Mouse (Mus musculus): ENCODE measurements at regions not wholly inside any gene's neighbourhood (a gene's known extent, or its start where the extent isn't known, plus 50 kb on each side); places are given as distances from the start of the nearest gene placed in this dataset.
"Not testable (repeated sequence)": the region's sequence is repeated elsewhere in the genome, so short reads cannot be mapped to it uniquely, and the experiment has no call there.

DNA sequence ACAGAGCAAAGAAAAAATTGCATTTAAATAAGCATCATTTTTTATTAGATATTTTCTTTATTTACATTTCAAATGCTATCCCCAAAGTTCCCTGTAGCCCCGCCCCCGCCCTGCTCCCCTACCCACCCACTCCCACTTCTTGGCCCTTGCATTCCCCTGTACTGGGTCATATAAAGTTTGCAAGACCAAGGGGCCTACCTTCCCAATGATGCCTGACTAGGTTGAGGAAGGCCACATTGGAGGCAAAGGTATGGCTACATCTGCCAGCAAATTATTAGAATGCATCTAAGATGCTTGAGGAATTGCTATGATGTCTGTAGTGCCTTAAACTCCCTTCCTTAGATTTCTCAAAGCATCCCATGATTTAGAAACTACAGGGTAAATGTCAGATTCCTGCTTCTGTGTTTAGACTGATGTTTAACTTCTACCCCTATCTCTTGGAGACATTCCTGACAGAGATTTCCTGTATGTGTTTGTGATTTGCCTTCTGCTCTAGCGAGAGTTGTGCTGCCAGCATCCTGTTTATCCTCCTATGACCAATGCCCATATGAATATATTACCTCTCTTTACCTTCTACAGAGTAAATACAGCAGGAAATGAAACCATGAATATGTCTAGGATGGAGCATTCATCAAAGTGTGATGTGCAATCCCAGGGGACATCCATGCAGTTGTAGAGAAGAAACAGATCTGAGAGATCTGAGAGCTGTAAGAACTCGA, 956.2 kb downstream of the Diaph3 start:
- no peak for DNase-seq

DNA sequence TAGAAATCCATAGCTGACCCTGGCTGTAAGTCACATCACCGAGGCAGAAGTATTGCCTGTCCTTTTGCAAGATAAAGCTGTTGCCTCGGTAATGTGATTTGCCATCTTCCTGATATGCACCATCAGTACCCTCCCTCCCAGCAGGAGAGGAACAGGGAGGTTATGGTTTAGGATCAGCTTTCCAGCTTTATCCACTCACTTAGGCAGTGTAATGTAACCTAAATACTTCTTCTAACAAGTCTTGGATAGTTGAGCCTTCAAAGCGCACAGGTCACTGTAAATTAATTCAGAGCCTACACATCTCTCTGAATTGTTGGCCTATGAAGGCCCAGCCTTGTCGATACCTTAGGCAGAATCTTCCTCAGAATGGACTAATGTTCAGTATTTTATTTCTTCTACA, 962.5 kb downstream of the Diaph3 start:
- DNase-seq = no peak

DNA sequence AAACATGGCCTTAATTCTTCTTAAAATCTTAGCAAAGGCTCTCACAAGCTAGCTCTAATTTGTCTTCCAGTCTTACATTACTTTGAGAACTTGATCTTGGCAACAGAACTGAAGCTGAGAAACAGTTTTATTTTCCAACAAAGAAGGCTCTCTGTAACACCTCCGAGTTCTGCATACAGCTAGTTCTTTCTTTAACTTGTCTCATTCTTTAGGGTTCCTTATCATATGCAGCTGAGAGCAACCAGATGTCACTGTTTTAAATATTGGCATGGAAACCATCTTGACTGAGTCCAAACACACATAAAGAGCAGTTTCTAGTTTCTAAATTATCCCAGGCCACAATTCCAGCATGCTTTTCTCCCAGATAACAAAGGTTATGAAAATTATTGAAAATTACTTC, 969.9 kb downstream of the Diaph3 start:
- DNase-seq = no peak

DNA sequence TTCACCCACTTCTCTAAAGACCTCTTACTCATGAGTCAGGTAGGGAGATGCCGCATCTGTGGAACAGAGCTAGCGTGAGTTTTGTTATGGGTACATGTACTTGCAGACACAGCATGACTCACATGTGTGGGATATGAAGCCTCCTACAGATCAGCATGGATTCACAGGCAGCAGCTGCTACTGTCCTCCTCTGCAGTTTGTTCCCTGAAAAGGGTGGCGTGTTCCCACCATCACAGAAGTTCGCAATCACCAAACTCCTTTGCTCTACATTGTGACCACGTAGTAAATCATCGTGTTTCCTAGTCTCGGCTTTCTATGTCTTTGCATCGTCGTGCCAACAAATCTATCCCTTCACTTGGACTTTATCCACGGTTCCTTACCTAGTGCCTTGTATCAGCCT, 981.9 kb downstream of the Diaph3 start:
- DNase-seq = no peak

DNA sequence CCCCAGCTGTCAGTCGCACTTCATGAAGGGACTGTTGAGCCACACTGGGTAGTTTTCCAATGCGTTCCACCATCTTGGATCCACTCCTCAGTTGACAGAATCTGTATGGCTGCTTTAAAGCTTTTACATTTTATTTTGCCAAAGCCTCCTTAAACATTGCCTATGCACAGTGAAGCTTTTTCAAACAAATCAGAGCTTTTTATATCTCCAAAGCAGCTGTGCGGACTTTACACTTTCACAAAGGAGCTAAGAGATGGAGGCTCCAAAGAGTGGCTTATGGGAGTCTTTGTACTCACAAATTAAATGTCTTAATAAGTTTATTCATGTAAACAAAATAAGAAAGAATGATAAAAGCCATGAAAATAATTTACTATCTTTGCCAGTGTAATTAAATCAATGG, 986.3 kb downstream of the Diaph3 start:
- no peak for DNase-seq

DNA sequence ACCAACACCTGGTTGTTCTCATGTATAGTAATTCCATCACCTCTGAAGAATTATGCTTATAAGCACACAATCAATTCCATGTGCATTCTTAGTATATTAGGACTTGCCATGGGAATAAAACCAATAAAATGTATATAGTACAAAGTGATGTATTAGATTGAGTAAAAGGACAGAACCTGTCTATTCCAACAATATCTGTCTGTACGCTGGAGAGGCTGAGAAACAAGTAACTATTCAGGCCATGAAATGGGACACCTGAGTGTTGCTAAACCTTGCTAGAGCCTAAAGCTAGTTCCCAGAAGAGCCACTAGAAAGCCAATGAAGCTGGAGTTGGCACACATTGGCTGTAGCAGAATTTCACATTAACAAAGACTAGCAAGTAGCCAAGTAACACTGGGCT, 989.8 kb downstream of the Diaph3 start:
- DNase-seq = no peak

DNA sequence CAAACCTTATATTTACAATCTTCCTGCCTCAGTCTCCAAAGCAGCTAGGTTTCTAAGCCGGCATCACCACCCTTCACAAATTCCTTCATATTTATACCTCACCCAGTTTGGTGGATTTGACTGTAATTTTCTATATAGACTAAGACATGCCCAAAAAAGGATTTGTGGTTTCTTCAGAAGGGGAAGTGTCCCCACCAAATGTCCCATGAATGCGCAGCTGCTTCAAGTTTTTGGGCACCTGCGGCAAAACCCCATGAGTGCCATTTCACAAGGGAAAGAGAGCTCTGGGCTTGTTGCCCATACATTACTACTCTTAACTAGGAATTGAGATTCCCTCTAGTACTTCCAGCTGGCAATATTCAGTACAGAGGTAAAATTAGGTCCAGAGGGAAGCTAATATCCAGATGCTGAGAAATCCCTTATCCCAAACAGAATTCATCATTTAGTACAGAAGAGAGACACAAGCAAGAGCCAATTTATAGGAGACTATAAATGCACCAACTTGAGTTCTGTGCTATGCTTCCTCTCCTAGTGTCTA, 990.6 kb downstream of the Diaph3 start:
- DNase-seq = no peak

DNA sequence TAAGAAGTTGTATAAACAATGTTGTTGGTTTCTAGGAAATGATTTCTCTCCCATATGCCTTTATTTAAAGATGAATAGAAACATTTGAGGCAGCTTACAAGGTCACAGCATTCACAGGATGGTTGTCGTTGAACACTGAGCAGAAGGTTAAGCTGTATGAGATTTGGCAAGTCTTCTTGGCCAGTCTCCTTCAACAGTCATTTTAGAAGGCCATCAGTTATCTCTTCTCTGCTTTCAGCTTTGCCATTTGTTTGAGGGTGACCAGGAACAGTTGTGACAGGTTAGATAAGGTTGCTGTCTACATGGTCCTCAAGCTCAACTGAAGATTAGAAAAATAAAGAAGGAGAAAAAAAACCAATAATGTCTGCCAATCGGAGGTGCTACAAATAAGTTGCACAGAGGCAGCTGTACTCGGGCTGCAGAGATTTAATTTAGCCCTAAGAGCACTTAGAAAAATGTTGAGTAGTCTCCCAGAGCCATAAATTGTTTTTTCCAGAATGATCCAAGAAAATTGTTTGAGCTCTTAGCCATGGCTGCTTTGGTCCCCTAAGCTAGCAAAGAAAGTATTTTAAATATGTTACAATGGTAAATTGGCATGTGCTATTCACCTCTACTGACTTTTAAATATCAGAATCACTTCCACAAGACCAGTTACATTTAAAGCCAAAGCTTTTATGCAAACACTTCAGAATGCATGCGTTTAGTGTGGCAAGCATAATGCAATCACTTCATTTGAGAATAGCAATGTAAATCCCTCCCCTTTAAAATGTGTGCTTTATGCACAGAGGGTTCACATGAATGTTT, 1025.6 kb downstream of the Diaph3 start:
- DNase-seq = no peak

DNA sequence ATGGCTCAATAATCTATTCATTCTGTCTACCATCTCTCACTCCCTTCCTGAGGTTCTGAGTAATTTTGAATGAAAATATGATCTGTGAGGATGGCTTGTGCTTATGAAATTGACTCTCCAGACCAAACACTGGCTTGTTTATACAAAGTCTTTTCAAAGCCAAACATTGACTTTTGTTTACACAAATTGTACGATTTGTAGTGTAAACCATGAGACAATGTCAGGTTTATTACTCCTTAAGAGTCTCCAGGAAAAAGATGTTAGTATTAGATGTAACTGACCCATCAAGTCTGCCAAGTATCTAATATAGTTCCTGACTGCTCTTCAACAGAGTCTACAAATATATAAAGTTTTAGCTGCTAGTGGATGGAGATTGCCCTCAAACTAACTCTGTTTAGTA, 1039.5 kb downstream of the Diaph3 start:
- no peak for DNase-seq

DNA sequence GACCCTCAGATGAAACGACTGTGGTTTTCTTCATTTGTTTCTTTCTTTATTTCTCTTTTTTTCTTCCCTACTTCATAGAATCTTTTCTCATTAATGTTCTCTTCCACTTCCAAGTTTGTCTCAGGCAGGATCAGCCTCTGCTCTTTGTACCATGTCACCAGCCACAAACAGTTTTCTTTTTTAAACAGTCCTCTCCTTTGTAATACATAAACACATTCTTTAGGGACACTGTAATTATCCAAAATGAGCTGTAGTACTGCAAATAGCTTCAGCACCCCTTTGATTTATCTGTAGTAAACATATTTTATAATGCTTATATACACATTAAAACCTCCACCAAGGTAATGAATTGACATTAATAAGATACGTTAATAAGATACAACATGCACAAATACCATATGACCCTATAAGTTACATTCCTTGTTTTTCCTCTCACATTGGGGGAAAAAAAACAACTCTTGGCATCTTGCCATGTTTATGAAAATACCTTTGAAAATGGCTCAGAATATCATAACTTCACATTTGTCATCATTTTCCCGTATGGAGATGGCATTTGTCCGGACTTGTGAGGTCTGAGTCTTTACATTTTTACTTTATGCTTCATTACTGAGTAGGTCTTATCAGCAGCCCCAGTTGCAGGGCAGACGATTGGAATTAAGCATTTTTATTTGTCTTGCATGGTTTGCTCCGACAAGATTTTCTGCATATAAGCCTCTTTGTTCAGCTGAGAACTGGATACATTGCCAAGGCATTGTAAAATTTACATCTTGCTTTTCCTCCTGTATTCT, 1070.5 kb downstream of the Diaph3 start:
- DNase-seq = no peak

DNA sequence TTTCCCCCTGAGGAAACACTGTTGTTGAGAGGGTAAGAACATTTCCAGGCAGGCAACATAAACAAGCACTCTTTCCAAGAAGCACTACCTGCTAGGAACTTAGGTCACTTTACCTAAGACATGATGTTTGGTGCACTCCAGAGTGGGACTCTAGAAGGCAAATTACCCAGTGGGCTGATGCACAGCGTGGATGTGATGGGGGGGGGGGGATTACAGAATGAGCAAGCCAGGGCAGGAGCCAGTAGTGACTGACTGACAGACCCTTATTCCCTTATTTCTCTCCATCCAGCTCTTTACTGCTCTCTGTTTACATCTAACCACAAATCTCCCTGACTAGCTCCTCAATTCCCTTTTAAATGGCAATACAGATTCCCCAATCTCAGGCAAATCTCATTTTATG, 1071.7 kb downstream of the Diaph3 start:
- DNase-seq = no peak

DNA sequence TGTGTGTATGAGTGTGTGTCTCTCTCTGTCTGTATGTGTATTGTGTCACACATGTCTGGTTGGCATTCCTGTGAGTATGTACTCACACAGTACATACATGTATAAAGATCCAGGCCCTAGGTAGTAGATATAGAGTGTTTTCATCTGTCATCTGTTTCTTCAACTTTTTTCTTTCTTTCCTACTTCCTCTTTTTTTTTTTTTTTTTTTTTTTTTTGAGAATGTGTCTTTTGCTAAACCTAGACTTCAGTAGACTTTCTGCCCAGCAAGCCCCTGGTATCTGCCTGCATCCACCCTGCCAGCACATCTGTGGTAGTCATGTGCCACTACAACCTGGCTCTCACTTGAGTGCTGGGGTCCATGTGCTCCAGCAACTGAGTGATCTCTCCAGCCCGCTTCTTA, 1073.3 kb downstream of the Diaph3 start:
- no peak for DNase-seq

DNA sequence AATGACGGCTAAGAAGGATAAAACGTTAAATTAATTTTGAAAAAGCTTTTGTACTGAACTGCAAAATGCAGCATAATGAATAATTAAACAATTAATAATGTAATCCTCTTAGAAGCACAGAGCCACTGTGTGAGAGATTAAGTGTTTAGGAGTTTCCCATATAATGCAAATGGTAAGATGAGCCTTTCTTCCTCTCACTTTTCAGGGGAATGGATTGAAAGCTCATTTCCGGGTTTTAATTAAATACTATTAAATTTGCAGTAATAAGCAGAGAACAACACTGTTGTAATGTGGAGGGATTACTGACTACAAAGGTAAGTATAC, 1077.5 kb downstream of the Diaph3 start:
- DNase-seq = no peak

DNA sequence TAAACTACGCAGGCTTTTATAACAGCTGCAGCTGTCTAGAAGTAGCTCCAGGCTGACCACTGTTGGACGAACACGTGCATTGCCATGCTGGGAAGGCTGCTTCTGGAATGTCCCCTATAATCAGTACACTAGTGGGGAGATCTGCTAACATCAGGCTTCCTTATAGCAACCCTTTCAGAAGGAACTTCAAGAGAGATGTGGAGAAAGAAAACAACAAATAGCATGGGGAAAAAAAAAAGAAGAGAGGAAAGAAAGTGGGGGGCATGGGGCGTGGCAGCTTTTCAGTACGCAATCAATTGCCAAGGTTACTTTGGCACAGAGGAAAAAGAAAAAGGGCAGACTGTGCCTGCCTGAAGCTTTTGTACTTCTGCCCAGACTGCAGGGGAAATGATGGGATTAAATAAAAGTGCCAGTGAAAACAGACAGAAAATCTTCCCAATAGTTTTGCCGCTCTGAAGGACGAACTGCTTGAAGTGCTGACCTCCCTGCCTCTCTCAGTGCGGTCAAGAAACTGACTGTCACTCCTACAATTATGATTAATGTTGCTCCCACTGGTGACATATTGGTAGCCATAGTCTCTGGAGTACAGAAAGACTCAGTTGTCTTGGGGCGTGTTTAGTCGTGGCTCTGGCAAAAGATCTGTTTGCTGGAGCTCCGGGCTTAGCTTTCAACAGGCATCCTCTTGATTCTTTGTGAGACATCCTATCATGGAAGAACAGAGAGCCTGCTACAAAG, 1078.0 kb downstream of the Diaph3 start:
- DNase-seq = peak; percentile 42

DNA sequence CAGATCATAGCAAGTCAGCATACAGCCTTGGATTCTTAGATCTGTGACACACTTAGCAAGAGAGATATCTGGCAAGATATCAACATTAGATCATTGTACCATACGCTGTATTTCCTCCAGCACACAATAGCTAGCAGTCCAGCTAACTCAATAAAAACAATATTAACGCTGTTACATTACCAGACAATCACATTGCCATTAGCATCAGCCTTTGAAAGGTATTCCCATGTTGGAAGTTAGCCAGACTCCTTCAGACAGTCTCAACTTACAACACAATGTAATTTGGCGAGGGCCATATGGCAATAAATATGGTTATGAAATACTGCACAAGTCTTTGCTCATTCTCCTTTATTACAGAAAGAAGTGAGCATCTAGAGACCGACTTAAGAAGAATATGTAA, 1084.0 kb downstream of the Diaph3 start:
- no peak for DNase-seq

DNA sequence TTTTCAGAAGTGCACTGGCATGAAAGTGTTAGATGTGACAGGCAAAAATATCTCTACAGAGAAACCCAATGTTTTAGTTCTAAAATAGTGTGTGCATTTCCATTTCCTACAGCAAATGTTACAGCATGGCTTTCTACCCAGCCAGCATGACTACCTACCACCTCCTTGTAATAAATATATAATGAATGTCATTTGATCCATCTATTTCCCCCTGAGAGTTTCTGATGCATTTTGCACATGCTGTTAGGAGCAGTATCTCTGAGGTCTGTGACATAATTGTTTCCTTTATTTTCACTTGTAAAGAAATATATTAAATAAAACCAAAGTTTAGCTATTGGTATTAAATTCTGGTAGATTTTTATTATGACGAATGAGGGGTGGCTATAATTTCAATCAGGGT, 1086.4 kb downstream of the Diaph3 start:
- DNase-seq = no peak

DNA sequence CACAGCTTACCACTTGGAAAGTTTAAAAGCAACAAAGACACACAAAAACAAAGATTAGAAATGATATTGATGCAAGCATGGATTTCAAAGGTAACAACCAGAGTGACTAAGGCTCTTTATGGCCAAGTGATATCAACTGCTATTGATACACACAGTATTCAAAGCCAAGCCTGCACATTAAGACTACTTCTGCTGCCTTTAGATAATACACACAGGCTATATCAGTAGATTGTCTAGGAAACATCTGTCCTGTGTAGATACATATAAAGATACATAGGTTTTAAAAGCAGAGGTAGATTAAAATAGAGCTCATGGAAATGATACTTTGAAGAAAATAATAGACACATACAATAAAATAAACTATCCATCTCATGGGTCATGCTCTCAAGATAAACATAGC, 1111.6 kb downstream of the Diaph3 start:
- no peak for DNase-seq

DNA sequence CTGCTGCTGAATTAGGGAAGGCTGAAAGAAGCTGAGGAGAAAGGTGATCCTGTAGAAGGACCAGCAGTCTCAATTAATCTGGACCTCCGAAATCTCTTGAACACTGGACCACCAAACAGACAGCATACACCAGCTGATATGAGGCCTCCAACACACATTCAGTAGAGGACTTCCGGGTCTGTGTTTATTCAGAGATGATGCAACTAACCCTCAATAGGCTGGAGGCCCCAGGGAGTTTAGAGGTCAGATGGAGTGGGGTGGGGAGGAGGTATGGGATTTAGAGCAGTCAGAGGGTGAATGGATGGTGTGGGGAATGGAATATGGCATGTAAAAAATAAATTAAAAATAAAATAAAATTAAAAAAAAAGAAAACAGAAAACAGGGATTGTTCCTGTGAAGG, 1123.4 kb downstream of the Diaph3 start:
- not testable (repeated sequence) for DNase-seq
